Mouse (Mus musculus) small intestine, adult 2 months (tissue): ENCODE measurements around the gene Itga9.

Experiments used
- CTCF ChIP-seq: fragments of 200-500 bp; IDR thresholded peaks from 2 replicates; pipeline ENCODE4 v1.5.1; 2012; ENCODE audit warnings: low read depth, mild to moderate bottlenecking, control low read depth, inconsistent platforms, low read length, moderate library complexity, mixed read lengths; ENCODE audit not compliant: insufficient replicate concordance, insufficient read length; ENCODE audit errors: extremely low read depth
- POLR2A ChIP-seq: fragments of 200-500 bp; IDR thresholded peaks from 2 replicates; pipeline ENCODE4 v1.6.1; 2012; ENCODE audit warnings: low read depth, mild to moderate bottlenecking, control low read depth, inconsistent platforms, low read length, moderate library complexity

- no peak for TF ChIP-seq POLR2A
- no peak for TF ChIP-seq CTCF
These were observed 20.5 kb upstream of the Itga9 start for GRCm38 (mm10) chr9:118585998-118586397.
